Mouse (Mus musculus) midbrain, postnatal 0 days (tissue): ENCODE results near the gene Cdh22. TPM values are rescaled to one million over a fixed set of nuclear protein-coding genes. Genes with fewer than 3 reads are reported as not detected.
A peak's percentile ranks its signal among the peaks of the same experiment; 100 is the strongest.

ENCODE experiments used
- ATAC-seq: fragments of 200-750 bp; cut with Nextera tagmentation; 2 replicates; pipeline ENCODE4 v1.8.0; 2017; ENCODE audit warnings: moderate number of reproducible peaks, mild to moderate bottlenecking, moderate TSS enrichment, moderate library complexity; ENCODE audit not compliant: low FRiP score
- DNase-seq: peaks from one replicate; pipeline ENCODE4 v3.0.0-alpha.2; 2015; ENCODE audit warnings: low spot score
- H3K27ac ChIP-seq: fragments of 300-500 bp; sonication (generic); 2 replicates; pipeline ENCODE4 v1.5.1; 2014; ENCODE audit warnings: low read depth, mild to moderate bottlenecking, low read length, mixed read lengths
- H3K27me3 ChIP-seq: fragments of 300-500 bp; sonication (generic); 2 replicates; pipeline ENCODE4 v1.6.1; 2014; ENCODE audit warnings: low read length, control low read depth, mixed read lengths; ENCODE audit not compliant: insufficient read depth
- H3K36me3 ChIP-seq: fragments of 300-500 bp; sonication (generic); 2 replicates; pipeline ENCODE4 v1.6.1; 2014; ENCODE audit warnings: low read length, control low read depth, mixed read lengths; ENCODE audit not compliant: insufficient read depth
- H3K4me1 ChIP-seq: fragments of 300-500 bp; sonication (generic); 2 replicates; pipeline ENCODE4 v1.6.1; 2014; ENCODE audit warnings: mild to moderate bottlenecking, control low read depth, antibody characterized with exemption, low read length, mixed read lengths; ENCODE audit not compliant: insufficient read depth
- H3K4me2 ChIP-seq: fragments of 300-500 bp; sonication (generic); 2 replicates; pipeline ENCODE4 v1.6.1; 2014; ENCODE audit warnings: low read depth, mild to moderate bottlenecking, low read length, mixed read lengths; ENCODE audit not compliant: poor library complexity, severe bottlenecking
- H3K4me3 ChIP-seq: fragments of 300-500 bp; sonication (generic); 2 replicates; pipeline ENCODE4 v1.5.1; 2014; ENCODE audit warnings: low read depth, mild to moderate bottlenecking, low read length, moderate library complexity
- H3K9ac ChIP-seq: fragments of 300-500 bp; sonication (generic); replicated peaks from 2 replicates; pipeline ENCODE4 v1.6.1; 2014; ENCODE audit warnings: mild to moderate bottlenecking, low read length, moderate library complexity, mixed read lengths; ENCODE audit not compliant: poor library complexity, severe bottlenecking
- H3K9me3 ChIP-seq: fragments of 300-500 bp; sonication (generic); 2 replicates; pipeline ENCODE4 v1.6.1; 2016; ENCODE audit warnings: low read length, control low read depth
- CTCF ChIP-seq: IDR thresholded peaks from 2 replicates; pipeline ENCODE4 v1.5.1; 2016; ENCODE audit warnings: antibody characterized with exemption, mild to moderate bottlenecking
- whole genome bisulfite sequencing: fragments of 180-500 bp; shearing (Covaris S2); extraction: QIAGEN DNeasy Blood & Tissue Kit; methylation state at CpG from one replicate; pipeline ENCODE4 v1.1.7; 2014; 5-methylcytosine and 5-hydroxymethylcytosine counted together
- polyA plus RNA-seq: library from polyadenylated mRNA; unstranded; fragments of >200 nt; fragmentation: Nextera tagmentation; extraction: Ambion mirVana; gene quantifications from 2 replicates; pipeline ENCODE4 v1.2.1, GENCODE M21; 2015
- total RNA-seq: library from RNA; depleted of rRNA; stranded (reverse); fragments of >200 nt; gene quantifications from 2 replicates; pipeline ENCODE4 v1.2.3, GENCODE M21; 2014

The Cdh22 gene
- total and polyA plus RNA-seq, 2 experiments from 2014 or later: 23.2 to 47.9 TPM

DNA sequence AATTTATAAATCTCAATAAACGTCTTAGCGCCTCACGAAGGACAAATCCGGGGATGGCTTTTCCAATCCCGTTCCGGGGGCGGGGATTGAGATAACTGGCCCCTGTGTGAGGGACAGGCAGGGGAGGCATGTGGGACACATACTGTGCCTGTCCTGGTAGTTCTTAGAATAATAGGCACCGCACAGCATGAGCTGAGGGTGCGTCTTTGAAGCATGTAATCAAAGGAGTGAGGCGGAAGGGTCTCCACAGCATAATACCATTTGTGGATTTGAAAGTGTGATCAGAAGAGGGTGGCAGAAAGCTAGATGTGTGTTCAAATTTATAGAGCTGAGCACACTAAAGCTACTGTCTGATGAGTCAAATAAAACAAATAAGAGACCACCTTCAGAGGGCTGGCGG is 11.7 kb upstream of the Cdh22 start:
- Histone ChIP-seq H3K27ac (no peak overlapping the region), H3K36me3 (no peaks in the 10 kb centered on the region), H3K9ac (no peak overlapping the region), H3K9me3 (no peaks in the 10 kb centered on the region), H3K27me3 (no peaks in the 10 kb centered on the region; the same call in 1 of the 2 replicates), H3K4me3 (no peak overlapping the region), H3K4me2 (no peak overlapping the region), H3K4me1 (peaks cover 18% of the 10 kb centered on the region)
- no peak for ATAC-seq
- DNase-seq: no peak
- 18% methylated on average over 11 of the region's 11 CpGs for WGBS
- no peak for TF ChIP-seq CTCF

DNA sequence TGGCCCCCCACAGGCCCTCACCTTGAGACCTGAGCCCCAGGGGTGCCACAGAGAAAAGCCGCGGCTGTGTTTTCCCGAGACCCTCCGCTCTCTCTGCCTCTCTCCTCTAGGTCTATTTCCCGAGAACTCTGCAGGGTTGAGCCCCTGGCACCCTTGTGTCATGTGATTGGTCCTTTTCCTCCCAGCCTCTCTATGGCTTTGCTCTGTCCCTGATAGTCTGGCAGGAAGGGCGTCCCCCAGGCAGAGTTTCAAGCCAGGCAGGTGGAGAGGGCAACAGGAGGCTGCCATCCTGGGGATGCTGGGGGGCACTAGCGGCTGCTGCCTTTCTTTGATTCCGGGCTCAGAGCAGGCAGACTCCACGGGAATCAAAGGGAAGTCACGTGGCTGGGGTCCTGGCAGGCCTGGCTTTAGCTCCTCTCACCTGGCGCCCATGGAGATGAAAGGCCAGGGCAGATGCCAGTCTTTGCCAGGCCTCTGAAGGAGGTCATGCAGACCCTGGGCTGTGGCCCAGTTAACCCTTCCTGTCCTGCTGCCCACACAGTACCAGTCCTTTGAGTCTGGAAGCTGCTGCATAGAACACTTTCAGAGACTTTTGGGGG is 8.6 kb upstream of the Cdh22 start:
- Histone ChIP-seq H3K4me3 (no peak overlapping the region), H3K4me1 (peaks cover 22% of the 10 kb centered on the region), H3K27ac (0 out of 2 replicates have a peak overlapping the region, but pooled peaks have one; percentile 21), H3K4me2 (no peak overlapping the region), H3K36me3 (no peaks in the 10 kb centered on the region), H3K9me3 (no peaks in the 10 kb centered on the region), H3K27me3 (peaks cover 3% of the 10 kb centered on the region), H3K9ac (no peak overlapping the region)
- peak; percentile 35; the same call in 1 of the 2 replicates for ATAC-seq
- DNase-seq: peak; percentile 48
- no peak for TF ChIP-seq CTCF
- 7% methylated on average over 11 of the region's 11 CpGs for WGBS

DNA sequence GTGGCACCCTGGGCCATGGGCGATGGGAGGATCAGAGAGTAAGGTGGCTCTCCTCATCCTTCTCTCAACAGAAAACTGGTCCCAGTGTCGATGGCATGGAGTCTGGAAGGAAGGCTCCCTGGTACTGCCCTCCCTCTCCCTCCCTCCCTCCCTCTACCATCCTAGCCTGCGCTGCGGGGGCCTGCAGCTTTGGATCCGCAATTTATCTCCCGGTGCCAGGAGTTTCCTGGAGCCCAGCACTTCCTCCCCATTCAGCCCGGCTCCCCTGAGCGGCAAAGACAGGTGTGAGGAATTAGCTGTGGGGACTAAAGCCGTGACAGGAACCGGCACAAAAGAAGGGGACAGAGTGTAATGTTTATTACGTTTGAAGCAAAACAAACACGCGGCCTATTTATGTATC is 7.9 kb upstream of the Cdh22 start:
- Histone ChIP-seq H3K9ac (peak overlapping the region; percentile 44; the same call in 1 of the 2 replicates), H3K9me3 (no peaks in the 10 kb centered on the region), H3K27ac (0 out of 2 replicates have a peak overlapping the region, but pooled peaks have one; percentile 21), H3K4me3 (no peak overlapping the region), H3K27me3 (peaks cover 3% of the 10 kb centered on the region), H3K4me2 (no peak overlapping the region), H3K36me3 (no peaks in the 10 kb centered on the region), H3K4me1 (peaks cover 22% of the 10 kb centered on the region)
- DNase-seq: no peak
- ATAC-seq: no peak
- TF ChIP-seq CTCF: no peak
- WGBS: 7% methylated on average over 13 of the region's 13 CpGs

DNA sequence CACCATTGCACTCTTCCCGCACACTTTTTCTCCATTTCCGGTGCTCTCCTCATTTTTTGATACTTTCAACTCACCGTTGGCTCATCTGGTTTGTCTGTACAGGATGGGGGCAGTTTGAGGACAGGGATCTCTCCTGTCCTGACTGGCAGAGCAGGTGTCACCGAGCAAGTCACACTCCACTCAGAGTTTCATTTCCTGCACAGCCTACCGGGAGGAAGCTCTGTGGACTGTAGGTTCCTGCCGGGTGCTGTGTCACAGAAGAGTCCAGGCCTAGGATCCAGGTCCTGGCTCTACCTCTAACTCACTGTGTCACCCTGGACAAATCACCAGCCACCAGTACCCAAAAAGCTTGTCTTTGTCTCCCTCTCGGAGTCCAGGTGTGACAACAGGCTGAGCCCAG is 7.1 kb upstream of the Cdh22 start:
- WGBS: 65% methylated on average over 7 of the region's 7 CpGs
- no peak for TF ChIP-seq CTCF
- H3K4me3 ChIP-seq: no peak overlapping the region
- no peaks in the 10 kb centered on the region for H3K36me3 ChIP-seq
- no peak overlapping the region for H3K27ac ChIP-seq
- H3K4me2 ChIP-seq: no peak overlapping the region
- ATAC-seq (no peak), DNase-seq (no peak)
- no peaks in the 10 kb centered on the region for H3K9me3 ChIP-seq
- H3K4me1 ChIP-seq: peaks cover 19% of the 10 kb centered on the region
- H3K27me3 ChIP-seq: peaks cover 3% of the 10 kb centered on the region
- H3K9ac ChIP-seq: no peak overlapping the region

DNA sequence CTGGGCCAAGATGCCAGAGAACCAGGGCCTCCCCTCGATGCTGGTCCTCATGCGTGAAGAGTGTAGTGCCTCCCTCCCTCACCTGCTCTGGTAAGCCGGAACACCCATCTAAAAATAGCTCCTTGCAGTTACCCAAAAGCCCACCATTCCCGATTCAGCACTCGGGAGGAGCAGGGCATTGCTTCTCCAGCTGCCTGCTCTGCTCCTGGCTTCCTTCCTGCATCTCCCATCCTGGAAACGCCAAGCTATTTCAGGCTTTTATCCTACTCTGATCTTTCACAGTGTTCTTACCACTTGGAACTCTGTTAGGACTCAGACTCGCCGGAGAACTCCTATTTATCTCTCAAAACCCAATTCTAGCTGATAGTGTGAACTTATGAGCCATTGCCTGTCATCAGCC is 5.7 kb upstream of the Cdh22 start:
- ATAC-seq (no peak), DNase-seq (no peak)
- TF ChIP-seq CTCF: no peak
- H3K9me3 ChIP-seq: no peaks in the 10 kb centered on the region
- H3K4me3 ChIP-seq: no peak overlapping the region
- peaks cover 19% of the 10 kb centered on the region for H3K4me1 ChIP-seq
- H3K4me2 ChIP-seq: no peak overlapping the region
- H3K27ac ChIP-seq: no peak overlapping the region
- WGBS: 47% methylated on average over 8 of the region's 8 CpGs
- peaks cover 3% of the 10 kb centered on the region for H3K27me3 ChIP-seq
- no peaks in the 10 kb centered on the region for H3K36me3 ChIP-seq
- no peak overlapping the region for H3K9ac ChIP-seq

- peaks cover 19% of the 10 kb centered on the region for H3K4me1 ChIP-seq
- H3K27ac ChIP-seq: no peak overlapping the region
- ATAC-seq (no peak), DNase-seq (no peak)
- H3K9me3 ChIP-seq: no peaks in the 10 kb centered on the region
- H3K36me3 ChIP-seq: no peaks in the 10 kb centered on the region
- no peak overlapping the region for H3K9ac ChIP-seq
- H3K27me3 ChIP-seq: peaks cover 3% of the 10 kb centered on the region
- WGBS: 36% methylated on average over 15 of the region's 15 CpGs
- no peak overlapping the region for H3K4me2 ChIP-seq
- TF ChIP-seq CTCF: no peak
- no peak overlapping the region for H3K4me3 ChIP-seq
These were observed 5.0 kb upstream of the Cdh22 start for GRCm38 (mm10) chr2:165239533-165240144.
